Comparison of ENCODE assay signal across 10 mouse cellular contexts in the genomic region with DNA sequence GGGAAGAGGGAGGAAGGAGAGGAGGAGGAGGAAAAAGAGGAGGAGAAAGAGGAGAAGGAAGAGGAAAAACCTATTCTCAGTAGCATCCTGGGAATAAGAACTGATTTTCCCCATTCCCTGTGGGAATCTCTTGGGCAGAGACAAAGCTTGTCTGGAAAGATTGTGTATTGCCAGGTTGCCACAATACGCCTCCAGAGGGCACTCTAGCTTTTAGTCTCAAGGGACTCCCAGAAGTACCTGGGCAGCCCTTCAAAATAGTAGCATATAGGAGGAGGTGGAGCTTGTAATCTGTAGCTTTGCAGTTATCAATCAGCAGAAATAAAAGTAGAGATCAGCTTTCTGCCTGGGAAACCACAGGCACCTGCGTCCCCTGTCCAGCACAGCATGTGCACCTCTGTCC.
A peak's percentile ranks its signal among the peaks of the same experiment; 100 is the strongest.
DNase-seq lines count a peak whose midpoint lies in the region; ATAC-seq lines count a peak whose summit lies in the region.
"Had no signal": no experiment of that assay in that cellular context is flagged by ENCODE, and none has a peak within 500 bp of the region (broad histone marks: within the 10 kb centered on the region; RNA-seq: fewer than 3 reads in every experiment).

No protein-coding gene starts in this region.

- no peak overlapping the region for H3K4me2 ChIP-seq in forebrain, embryonic 16.5 days (ENCODE audit: low read length)
- no peak overlapping the region for H3K4me2 ChIP-seq in midbrain, embryonic 14.5 days (ENCODE audit: low read length)
- H3K4me2 ChIP-seq in midbrain, embryonic 13.5 days (replicated peaks), result no peak overlapping the region
- H3K4me2 ChIP-seq: lung, embryonic 15.5 days had no signal

- no peaks in the 10 kb centered on the region for H3K27me3 ChIP-seq in forebrain, embryonic 10.5 days (ENCODE audit: poor library complexity, severe bottlenecking)
- H3K27me3 ChIP-seq in forebrain, embryonic 16.5 days (replicated peaks; ENCODE audit: control insufficient read depth, insufficient read depth, low read length), result no peaks in the 10 kb centered on the region
- H3K27me3 ChIP-seq in midbrain, embryonic 14.5 days (ENCODE audit: control insufficient read depth, insufficient read depth, low read length), result no peaks in the 10 kb centered on the region
- H3K27me3 ChIP-seq in midbrain, embryonic 13.5 days, result no peaks in the 10 kb centered on the region
- H3K27me3 ChIP-seq: lung, embryonic 15.5 days had no signal

- no peak overlapping the region for H3K4me3 ChIP-seq in forebrain, embryonic 10.5 days
- H3K4me3 ChIP-seq in forebrain, embryonic 16.5 days (replicated peaks; ENCODE audit: low read length), result no peak overlapping the region
- H3K4me3 ChIP-seq in midbrain, embryonic 14.5 days (replicated peaks; ENCODE audit: low read depth, low read length), result no peak overlapping the region
- H3K4me3 ChIP-seq in midbrain, embryonic 13.5 days (replicated peaks), result no peak overlapping the region
- H3K4me3 ChIP-seq: erythroblast, embryonic 14.5 days; lung, embryonic 15.5 days had no signal

- no peaks in the 10 kb centered on the region for H3K36me3 ChIP-seq in forebrain, embryonic 10.5 days (replicated peaks)
- H3K36me3 ChIP-seq in forebrain, embryonic 16.5 days (ENCODE audit: control insufficient read depth, insufficient read depth), result no peaks in the 10 kb centered on the region
- no peaks in the 10 kb centered on the region for H3K36me3 ChIP-seq in midbrain, embryonic 14.5 days (ENCODE audit: control insufficient read depth, insufficient read depth, low read length)
- H3K36me3 ChIP-seq in midbrain, embryonic 13.5 days, result no peaks in the 10 kb centered on the region
- H3K36me3 ChIP-seq: lung, embryonic 15.5 days had no signal

- peak; percentile 20 for DNase-seq in forebrain, embryonic 10.5 days (ENCODE audit: extremely low spot score, low spot score)
- peak; percentile 59 for DNase-seq in midbrain, embryonic 14.5 days
- peak; percentile 56 to 59 for DNase-seq in cerebellum, postnatal 10 days
- DNase-seq in kidney, postnatal 36 days, result peak; percentile 29 to 75
- peak; percentile 69 for DNase-seq in retina, embryonic 14.5 days (ENCODE audit: low spot score)

- no peaks in the 10 kb centered on the region for H3K9me3 ChIP-seq in forebrain, embryonic 10.5 days
- H3K9me3 ChIP-seq in forebrain, embryonic 16.5 days (ENCODE audit: control insufficient read depth, low read length), result no peaks in the 10 kb centered on the region
- H3K9me3 ChIP-seq in midbrain, embryonic 14.5 days (ENCODE audit: control insufficient read depth, low read length), result no peaks in the 10 kb centered on the region
- H3K9me3 ChIP-seq in midbrain, embryonic 13.5 days, result no peaks in the 10 kb centered on the region
- H3K9me3 ChIP-seq: lung, embryonic 15.5 days had no signal

- ATAC-seq in forebrain, embryonic 16.5 days, result no peak
- no peak for ATAC-seq in midbrain, embryonic 14.5 days (ENCODE audit: low FRiP score, low TSS enrichment)
- ATAC-seq in midbrain, embryonic 13.5 days, result no peak
- ATAC-seq in erythroid progenitor cell, adult 5-6 weeks (replicated peaks; ENCODE audit: low FRiP score, poor library complexity, severe bottlenecking), result no peak

- 16% methylated on average over 2 of the region's 2 CpGs for WGBS in forebrain, embryonic 10.5 days
- WGBS in forebrain, embryonic 16.5 days, result 14% methylated on average over 2 of the region's 2 CpGs
- WGBS in midbrain, embryonic 14.5 days, result 27% methylated on average over 2 of the region's 2 CpGs
- WGBS in midbrain, embryonic 13.5 days, result 24% methylated on average over 2 of the region's 2 CpGs

- peaks cover 8% of the 10 kb centered on the region; the same call in 1 of the 2 replicates for H3K4me1 ChIP-seq in forebrain, embryonic 10.5 days
- H3K4me1 ChIP-seq in forebrain, embryonic 16.5 days (replicated peaks; ENCODE audit: control insufficient read depth, insufficient read depth, low read length), result no peaks in the 10 kb centered on the region
- no peaks in the 10 kb centered on the region for H3K4me1 ChIP-seq in midbrain, embryonic 14.5 days (ENCODE audit: control insufficient read depth, insufficient read depth, low read length)
- no peaks in the 10 kb centered on the region for H3K4me1 ChIP-seq in midbrain, embryonic 13.5 days (replicated peaks)
- H3K4me1 ChIP-seq: lung, embryonic 15.5 days had no signal

- no peak overlapping the region for H3K27ac ChIP-seq in forebrain, embryonic 10.5 days
- H3K27ac ChIP-seq in forebrain, embryonic 16.5 days (ENCODE audit: low read length), result no peak overlapping the region
- no peak overlapping the region for H3K27ac ChIP-seq in midbrain, embryonic 14.5 days (replicated peaks; ENCODE audit: low read depth, low read length)
- no peak overlapping the region for H3K27ac ChIP-seq in midbrain, embryonic 13.5 days
- H3K27ac ChIP-seq: lung, embryonic 15.5 days had no signal

- no peak overlapping the region for H3K9ac ChIP-seq in forebrain, embryonic 16.5 days (replicated peaks; ENCODE audit: low read depth, low read length)
- H3K9ac ChIP-seq in midbrain, embryonic 14.5 days (replicated peaks; ENCODE audit: low read length), result no peak overlapping the region
- H3K9ac ChIP-seq in midbrain, embryonic 13.5 days (replicated peaks), result no peak overlapping the region
- H3K9ac ChIP-seq: lung, embryonic 15.5 days had no signal
